Mouse (Mus musculus) heart, adult 2 months (tissue): ENCODE results near the gene Psma7. TPM values are rescaled to one million over a fixed set of nuclear protein-coding genes. Genes with fewer than 3 reads are reported as not detected.

Source experiments
- DNase-seq, 2 experiments: peaks; one replicate each; pipeline ENCODE4 v3.0.0; 2021
- H3K27ac ChIP-seq: fragments of 200-600 bp; 2 replicates; pipeline ENCODE4 v1.8.1; 2022
- H3K27me3 ChIP-seq: fragments of 200-500 bp; 2 replicates; pipeline ENCODE4 v1.6.1; 2012; ENCODE audit warnings: mild to moderate bottlenecking, low read length, inconsistent platforms, mixed read lengths; ENCODE audit not compliant: control insufficient read depth, insufficient read depth
- H3K36me3 ChIP-seq: fragments of 200-500 bp; 2 replicates; pipeline ENCODE4 v1.6.1; 2012; ENCODE audit warnings: low read length, inconsistent platforms; ENCODE audit not compliant: control insufficient read depth, insufficient read depth
- H3K4me1 ChIP-seq: fragments of 200-500 bp; 2 replicates; pipeline ENCODE4 v1.6.1; 2011; ENCODE audit warnings: low read length; ENCODE audit not compliant: control insufficient read depth, insufficient read depth
- H3K4me3 ChIP-seq: fragments of 200-600 bp; 2 replicates; pipeline ENCODE4 v1.8.1; 2022
- H3K79me2 ChIP-seq: fragments of 200-500 bp; replicated peaks from 2 replicates; pipeline ENCODE4 v1.6.1; 2012; ENCODE audit warnings: mild to moderate bottlenecking, inconsistent platforms, low read length, moderate library complexity, mixed read lengths; ENCODE audit not compliant: control insufficient read depth, insufficient read depth
- H3K9ac ChIP-seq: fragments of 200-500 bp; 2 replicates; pipeline ENCODE4 v1.6.1; 2012; ENCODE audit warnings: low read depth, mild to moderate bottlenecking, control low read depth, inconsistent platforms, low read length, mixed read lengths
- CTCF ChIP-seq: fragments of 200-600 bp; IDR thresholded peaks from 2 replicates; pipeline ENCODE4 v1.8.1; 2022; ENCODE audit warnings: antibody characterized with exemption, mild to moderate bottlenecking, moderate library complexity
- EP300 ChIP-seq: fragments of 200-500 bp; IDR thresholded peaks from 2 replicates; pipeline ENCODE4 v1.6.1; 2011; ENCODE audit warnings: low read depth, low read length, control low read depth; ENCODE audit not compliant: insufficient read depth
- POLR2A ChIP-seq: fragments of 200-500 bp; IDR thresholded peaks from 2 replicates; pipeline ENCODE4 v1.6.1; 2011; ENCODE audit warnings: mild to moderate bottlenecking, low read depth, low read length, control low read depth; ENCODE audit not compliant: insufficient read depth
- WGBS: fragments of 180-500 bp; shearing (Covaris S2); methylation state at CpG from one replicate; pipeline ENCODE4 v1.1.7; 2018; 5-methylcytosine and 5-hydroxymethylcytosine counted together
- intact Hi-C: fragments of 180-260 bp; cut with DNase I; formaldehyde crosslinking; loops from one replicate; pipeline ENCODE4 v1.15.1; 2025
- long read RNA-seq: library from polyadenylated mRNA; stranded (forward); transcript quantifications from one replicate; pipeline ENCODE4 v2.0.0, GENCODE M21; 2021
- polyA plus RNA-seq: library from polyadenylated mRNA; depleted of rRNA; stranded (reverse); fragments of >200 nt; gene quantifications from 2 replicates; pipeline ENCODE4 v1.2.3, GENCODE M21; 2012; rRNA removed
- total RNA-seq, 2 experiments: library from RNA; stranded (reverse); gene quantifications; 2 replicates each; pipeline ENCODE4 v1.2.3; 2021

Psma7 gene
- total RNA-seq, result 100 to 1,000 TPM; 140 to 162 TPM
- 134 and 139 TPM in 2 replicates for polyA plus RNA-seq
- long read RNA-seq, transcript Psma7-201 (7 exons, 914 nt), result major isoform, 132 of 223 reads
- long read RNA-seq, partial matches to known transcripts, result 88 of 223 reads
- long read RNA-seq, other reads (novel, unspliced or antisense), result 3 of 223 reads

DNA sequence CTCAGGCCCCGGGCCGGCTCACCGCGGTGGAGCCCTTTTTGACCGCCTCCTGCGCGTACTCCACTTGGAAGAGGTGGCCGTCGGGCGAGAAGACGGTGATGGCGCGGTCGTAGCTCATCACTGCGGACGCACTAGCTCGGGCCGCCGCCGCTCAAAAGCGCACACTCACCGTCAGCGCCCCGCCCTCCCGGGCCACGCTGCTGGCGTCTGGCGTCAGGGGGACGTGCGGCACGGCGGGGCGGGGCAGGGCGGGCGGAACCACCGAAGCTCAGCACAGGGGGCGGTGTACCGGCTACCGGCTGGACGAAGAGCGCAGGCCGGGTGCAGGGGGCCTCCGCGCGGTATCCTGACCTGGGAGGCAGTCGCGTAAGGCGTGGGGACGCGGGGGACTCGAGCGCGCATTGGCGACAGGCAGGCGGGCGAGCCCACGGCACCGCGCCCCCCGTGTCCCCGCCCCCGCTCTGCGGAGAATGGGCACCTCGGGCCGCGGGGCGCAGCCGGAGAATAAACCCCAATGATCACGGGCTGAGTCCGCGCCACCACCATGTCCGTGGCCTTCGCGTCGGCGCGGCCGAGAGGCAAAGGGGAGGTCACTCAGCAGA is at the start of gene Psma7, which contains the start of gene Ss18l1:
TSS of gene Psma7 (minus strand) at position 178 of the 602 bp plus-strand sequence.
TSS of gene Ss18l1 (plus strand) at position 254 of the 602 bp plus-strand sequence.
- WGBS, result under 1% methylated on average over 76 of the region's 78 CpGs
- DNase-seq, result peak; percentile 93
- H3K27ac ChIP-seq, result peak within 1 kb of the TSS; percentile 95
- H3K79me2 ChIP-seq, result peaks cover 4% of the 10 kb centered on the region
- peak within 1 kb of the TSS; percentile 98 for H3K9ac ChIP-seq
- peak; percentile 60 for TF ChIP-seq CTCF
- peak; percentile 69 for TF ChIP-seq POLR2A
- no peak for TF ChIP-seq EP300
- intact Hi-C loops, result loop anchor here (1.0 kb wide), 1 partner anchor 65 kb away; no protein-coding TSS in a partner anchor
- H3K4me1 ChIP-seq, result peaks cover 6% of the 10 kb centered on the region
- peak within 1 kb of the TSS; percentile 73 for H3K4me3 ChIP-seq
- H3K27me3 ChIP-seq, result no peaks in the 10 kb centered on the region
- H3K36me3 ChIP-seq, result no peaks in the 10 kb centered on the region

DNA sequence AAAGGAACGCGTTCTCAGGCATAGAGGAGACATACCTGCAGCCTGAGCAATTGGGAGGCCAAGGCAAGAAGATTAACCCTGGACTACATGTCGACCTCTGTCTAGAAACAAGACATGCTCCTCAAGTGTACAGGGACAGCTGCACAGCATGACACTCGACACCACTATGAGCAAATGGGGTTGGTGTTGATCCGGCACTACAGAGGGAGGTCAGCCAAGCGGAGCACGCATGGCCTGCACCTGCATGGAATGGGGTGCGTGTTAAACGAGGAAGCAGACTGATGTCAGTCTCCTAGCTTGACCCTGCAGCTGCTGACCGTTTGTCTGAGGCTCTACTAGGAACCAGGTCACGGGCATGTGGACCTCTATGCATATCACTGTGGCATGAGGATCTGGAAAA is 48.1 kb upstream of the Psma7 start:
- no peak overlapping the region for H3K27ac ChIP-seq
- H3K27me3 ChIP-seq, result no peaks in the 10 kb centered on the region
- H3K36me3 ChIP-seq, result no peaks in the 10 kb centered on the region
- WGBS, result 65% methylated on average over 11 of the region's 11 CpGs
- intact Hi-C loops, result no loop called here
- H3K4me1 ChIP-seq, result no peaks in the 10 kb centered on the region
- H3K4me3 ChIP-seq, result no peak overlapping the region
- no peak for TF ChIP-seq CTCF
- TF ChIP-seq POLR2A, result no peak
- TF ChIP-seq EP300, result no peak
- no peaks in the 10 kb centered on the region for H3K79me2 ChIP-seq
- H3K9ac ChIP-seq, result no peak overlapping the region
- no peak for DNase-seq

DNA sequence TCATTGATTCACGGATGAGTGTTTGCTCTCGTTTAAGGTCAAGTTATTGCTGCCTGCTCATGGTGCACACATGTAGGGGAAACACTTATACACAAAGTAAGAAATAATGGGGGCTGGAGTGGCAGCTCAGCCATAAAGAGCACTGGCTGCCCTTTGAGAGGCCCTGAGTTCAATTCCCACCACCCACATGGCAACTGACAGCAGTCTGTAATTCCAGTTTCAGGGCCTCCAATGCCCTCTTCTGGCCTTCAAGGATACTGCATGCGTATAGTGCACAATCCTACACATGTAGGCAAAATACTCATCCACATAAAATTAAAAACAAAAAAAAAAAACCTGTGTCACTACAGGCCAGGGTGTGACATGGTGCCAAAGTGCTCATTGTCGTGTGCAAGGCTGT is 45.2 kb upstream of the Psma7 start:
- no peak for TF ChIP-seq EP300
- peak; percentile 44 for TF ChIP-seq CTCF
- TF ChIP-seq POLR2A, result no peak
- Histone ChIP-seq H3K9ac (no peak overlapping the region), H3K4me3 (no peak overlapping the region), H3K27me3 (no peaks in the 10 kb centered on the region), H3K36me3 (no peaks in the 10 kb centered on the region), H3K4me1 (no peaks in the 10 kb centered on the region), H3K27ac (no peak overlapping the region), H3K79me2 (no peaks in the 10 kb centered on the region)
- WGBS, result 94% methylated on average over 4 of the region's 4 CpGs
- intact Hi-C loops, result no loop called here
- no peak for DNase-seq

DNA sequence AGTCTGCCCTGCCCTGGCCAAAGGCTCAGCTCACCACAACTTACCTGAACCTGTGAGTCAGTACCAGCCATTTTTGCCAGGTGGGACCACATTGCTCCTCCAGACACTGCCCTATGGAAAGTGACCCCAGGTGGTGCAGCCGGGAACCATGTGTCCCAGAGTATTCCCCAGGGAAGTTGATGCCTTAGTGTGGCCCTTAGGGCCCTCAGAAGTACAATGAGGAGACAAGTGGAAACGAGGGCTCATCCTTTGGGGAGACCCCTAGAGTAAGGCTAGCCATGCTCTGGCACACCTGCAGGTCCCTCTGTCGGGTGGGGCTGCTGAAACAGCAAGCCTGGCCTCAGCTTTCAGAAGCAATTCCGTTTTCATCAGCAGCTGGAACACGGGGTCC is 44.4 kb upstream of the Psma7 start:
- H3K9ac ChIP-seq, result no peak overlapping the region
- H3K4me3 ChIP-seq, result no peak overlapping the region
- no peaks in the 10 kb centered on the region for H3K27me3 ChIP-seq
- no peaks in the 10 kb centered on the region for H3K4me1 ChIP-seq
- H3K36me3 ChIP-seq, result no peaks in the 10 kb centered on the region
- H3K79me2 ChIP-seq, result no peaks in the 10 kb centered on the region
- no peak overlapping the region for H3K27ac ChIP-seq
- WGBS, result 88% methylated on average over 5 of the region's 5 CpGs
- intact Hi-C loops, result no loop called here
- DNase-seq, result no peak
- TF ChIP-seq EP300, result no peak
- TF ChIP-seq CTCF, result no peak
- no peak for TF ChIP-seq POLR2A

DNA sequence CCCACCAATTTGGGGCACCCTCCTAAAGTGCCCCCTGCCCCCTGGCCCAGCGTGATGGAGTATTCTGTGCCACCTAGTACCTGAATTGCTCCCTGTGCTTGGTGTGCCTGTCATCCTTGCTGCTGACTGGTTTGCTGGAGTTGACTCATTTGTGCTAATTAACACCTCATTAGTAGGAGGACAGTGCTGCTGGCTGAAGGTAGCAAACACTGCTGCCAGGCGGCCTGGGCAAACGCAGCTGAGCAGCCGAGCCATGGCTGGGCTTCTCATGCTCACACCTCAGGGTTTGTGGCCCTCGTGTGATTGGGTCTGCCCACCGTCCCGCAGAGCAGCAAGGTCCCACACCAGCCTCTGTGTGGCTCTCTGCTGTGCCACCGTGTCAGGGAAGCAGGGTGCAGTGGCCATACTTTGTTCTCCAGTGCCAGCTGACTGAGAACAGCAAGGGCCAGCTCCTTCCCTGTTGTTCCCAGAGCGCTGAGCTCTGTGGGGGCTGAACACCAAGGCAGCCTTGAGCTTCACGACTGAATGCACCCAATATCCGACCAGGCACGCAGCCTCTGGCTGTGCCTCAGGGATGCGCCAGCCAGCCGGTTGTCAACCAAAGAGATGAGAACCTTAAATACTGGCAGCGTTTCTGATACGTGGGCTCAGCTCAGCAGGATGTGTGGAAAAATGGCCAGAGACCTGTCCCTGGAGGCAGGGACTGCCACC is 43.8 kb upstream of the Psma7 start:
- Histone ChIP-seq H3K79me2 (no peaks in the 10 kb centered on the region), H3K9ac (no peak overlapping the region), H3K4me1 (no peaks in the 10 kb centered on the region), H3K4me3 (no peak overlapping the region), H3K27ac (no peak overlapping the region), H3K36me3 (no peaks in the 10 kb centered on the region), H3K27me3 (no peaks in the 10 kb centered on the region)
- no peak for TF ChIP-seq POLR2A
- no peak for TF ChIP-seq CTCF
- TF ChIP-seq EP300, result no peak
- intact Hi-C loops, result no loop called here
- 80% methylated on average over 16 of the region's 16 CpGs for WGBS
- no peak for DNase-seq

DNA sequence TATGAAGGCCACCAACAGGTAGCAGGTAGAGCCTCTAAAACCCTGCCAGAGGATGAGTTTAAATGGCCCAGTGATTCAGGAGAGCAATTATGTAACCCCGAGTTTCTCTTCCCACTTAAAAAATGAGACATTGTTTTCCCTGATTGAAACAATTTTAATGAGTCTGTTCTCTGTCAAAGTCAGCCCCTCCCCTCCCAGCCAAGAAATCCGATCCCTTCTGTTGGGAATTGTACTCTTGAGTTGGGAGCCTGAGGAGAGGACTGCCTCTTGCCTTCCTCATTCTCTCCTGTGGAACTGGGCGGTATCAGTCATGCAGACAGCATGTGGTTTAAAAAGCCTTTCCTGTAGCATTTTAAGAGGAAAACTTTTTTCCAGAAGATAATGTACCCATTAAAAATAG is 42.3 kb upstream of the Psma7 start:
- 47% methylated on average over 3 of the region's 3 CpGs for WGBS
- DNase-seq, result no peak
- no peak overlapping the region for H3K9ac ChIP-seq
- no peaks in the 10 kb centered on the region for H3K27me3 ChIP-seq
- H3K79me2 ChIP-seq, result no peaks in the 10 kb centered on the region
- no peaks in the 10 kb centered on the region for H3K4me1 ChIP-seq
- H3K4me3 ChIP-seq, result no peak overlapping the region
- intact Hi-C loops, result no loop called here
- H3K36me3 ChIP-seq, result no peaks in the 10 kb centered on the region
- TF ChIP-seq CTCF (no peak), EP300 (no peak), POLR2A (no peak)
- H3K27ac ChIP-seq, result no peak overlapping the region
